8 mouse cellular contexts compared by ENCODE assay signal in genomic region chr6:7120136-7120535, GRCm38 (mm10).
A peak's percentile ranks its signal among the peaks of the same experiment; 100 is the strongest.
DNase-seq lines count a peak whose midpoint lies in the region; ATAC-seq and TF ChIP-seq lines count a peak whose summit lies in the region.

No protein-coding gene starts in this region.

- no peak overlapping the region for H3K4me3 ChIP-seq in cortical plate, adult 2 months (ENCODE audit: insufficient read depth, low read length)
- no peak overlapping the region for H3K4me3 ChIP-seq in liver, embryonic 14.5 days (ENCODE audit: insufficient read depth in 1 of 2, low read depth in 2 of 2, low read length in 2 of 2)
- H3K4me3 ChIP-seq in stomach, postnatal 0 days (ENCODE audit: low read depth, low read length), result no peak overlapping the region

- no peaks in the 10 kb centered on the region for H3K9me3 ChIP-seq in liver, embryonic 14.5 days (ENCODE audit: control insufficient read depth, low read length)
- H3K9me3 ChIP-seq in stomach, postnatal 0 days (ENCODE audit: control insufficient read depth, low read length), result no peaks in the 10 kb centered on the region

- ATAC-seq in liver, embryonic 14.5 days (ENCODE audit: insufficient read depth), result no peak
- peak; percentile 45; the same call in 1 of the 2 replicates for ATAC-seq in stomach, postnatal 0 days (ENCODE audit: low FRiP score, low TSS enrichment)

- H3K27me3 ChIP-seq in liver, embryonic 14.5 days (ENCODE audit: control insufficient read depth, insufficient read depth, low read length), result no peaks in the 10 kb centered on the region
- H3K27me3 ChIP-seq in stomach, postnatal 0 days (ENCODE audit: control insufficient read depth, insufficient read depth, low read length), result no peaks in the 10 kb centered on the region

- TF ChIP-seq CTCF in cortical plate, adult 2 months (IDR thresholded peaks at IDR 0.05; ENCODE audit: extremely low read depth, insufficient read depth, low read length), result peak; percentile 48; the same call in 1 of the 2 replicates
- TF ChIP-seq CTCF in liver, embryonic 14.5 days (IDR thresholded peaks at IDR 0.05; ENCODE audit: low read depth), result peak; percentile 53
- peak; percentile 73 for TF ChIP-seq CTCF in stomach, postnatal 0 days (IDR thresholded peaks at IDR 0.05; ENCODE audit: low read depth)

- no peaks in the 10 kb centered on the region for H3K4me1 ChIP-seq in cortical plate, adult 2 months (ENCODE audit: control insufficient read depth, insufficient read depth, low read length)
- H3K4me1 ChIP-seq in liver, embryonic 14.5 days (replicated peaks; ENCODE audit: control insufficient read depth in 2 of 2, insufficient read depth in 2 of 2, low read length in 1 of 2), result no peaks in the 10 kb centered on the region
- no peaks in the 10 kb centered on the region for H3K4me1 ChIP-seq in stomach, postnatal 0 days (replicated peaks; ENCODE audit: control insufficient read depth, insufficient read depth)

- no peak for TF ChIP-seq POLR2A in cortical plate, adult 2 months (IDR thresholded peaks at IDR 0.05; ENCODE audit: extremely low read depth, insufficient read depth, low read length)

- H3K9ac ChIP-seq in liver, embryonic 14.5 days (replicated peaks), result no peak overlapping the region
- H3K9ac ChIP-seq in stomach, postnatal 0 days (ENCODE audit: low read length), result no peak overlapping the region

- peak; percentile 14 to 20 for DNase-seq in cerebellum, adult 18-20 months
- DNase-seq in cerebellum, adult 11 months, result no peak
- peak; percentile 4 for DNase-seq in ovary, postnatal 36 days (ENCODE audit: low spot score)
- no peak for DNase-seq in ovary, adult 18-20 months (ENCODE audit: low spot score)
- DNase-seq in kidney, adult 9 months, result peak; percentile 83
- DNase-seq in liver, embryonic 14.5 days (ENCODE audit: low read depth in 3 of 3, low spot score in 3 of 3), result peak in 2 of 3 experiments; percentile 11 to 13
- DNase-seq in stomach, postnatal 0 days (ENCODE audit: low spot score), result peak; percentile 59

- H3K4me2 ChIP-seq in liver, embryonic 14.5 days (ENCODE audit: low read depth), result no peak overlapping the region
- no peak overlapping the region for H3K4me2 ChIP-seq in stomach, postnatal 0 days (replicated peaks; ENCODE audit: low read depth)

- 25% methylated on average over 4 of the region's 4 CpGs for WGBS in liver, embryonic 14.5 days (ENCODE audit: insufficient replicate concordance)
- 27% methylated on average over 4 of the region's 4 CpGs for WGBS in stomach, postnatal 0 days

- no peaks in the 10 kb centered on the region for H3K36me3 ChIP-seq in liver, embryonic 14.5 days (replicated peaks; ENCODE audit: control insufficient read depth, insufficient read depth, low read depth)
- H3K36me3 ChIP-seq in stomach, postnatal 0 days (ENCODE audit: control insufficient read depth, insufficient read depth, low read length), result no peaks in the 10 kb centered on the region

- no peak for TF ChIP-seq EP300 in liver, embryonic 14.5 days (IDR thresholded peaks at IDR 0.05; ENCODE audit: low read depth)
- TF ChIP-seq EP300 in stomach, postnatal 0 days (optimal IDR thresholded peaks at IDR 0.05), result no peak

- no peak overlapping the region for H3K27ac ChIP-seq in cortical plate, adult 2 months (ENCODE audit: insufficient read depth, low read length)
- H3K27ac ChIP-seq in liver, embryonic 14.5 days, result no peak overlapping the region
- no peak overlapping the region for H3K27ac ChIP-seq in stomach, postnatal 0 days (replicated peaks)

Comparison
In these comparisons a context has a peak if more than half of its experiments do, and no peak if none do; other contexts are left out.
1. DNase-seq: peak in cerebellum, adult 18-20 months (2 of 2), ovary, postnatal 36 days (single experiment), kidney, adult 9 months (single experiment), liver, embryonic 14.5 days (2 of 3) and stomach, postnatal 0 days (single experiment); none in cerebellum, adult 11 months (single experiment) and ovary, adult 18-20 months (single experiment).
2. Peak in every context shown above with its lines, with median percentiles within 50 percentile points of each other: CTCF ChIP-seq.